Mouse (Mus musculus) ES-Bruce4 (cell line): ENCODE data around the gene Grm5. TPM values are rescaled to one million over a fixed set of nuclear protein-coding genes. Genes with fewer than 3 reads are reported as not detected.

Experiments used
- H3K27ac ChIP-seq: 2 replicates; pipeline ENCODE4 v1.5.1; 2012; ENCODE audit warnings: low read length, inconsistent platforms; ENCODE audit not compliant: insufficient read depth
- H3K27me3 ChIP-seq: 2 replicates; pipeline ENCODE4 v1.6.1; 2012; ENCODE audit warnings: mild to moderate bottlenecking, low read length, inconsistent platforms; ENCODE audit not compliant: control insufficient read depth, poor library complexity, insufficient read depth, severe bottlenecking
- H3K36me3 ChIP-seq: 2 replicates; pipeline ENCODE4 v1.6.1; 2012; ENCODE audit warnings: inconsistent platforms, mild to moderate bottlenecking, low read length, moderate library complexity; ENCODE audit not compliant: control insufficient read depth, poor library complexity, insufficient read depth, severe bottlenecking
- H3K4me1 ChIP-seq: one replicate; pipeline ENCODE4 v1.8.1; 2011; ENCODE audit warnings: low read length; ENCODE audit not compliant: control insufficient read depth, insufficient read depth
- H3K4me3 ChIP-seq: 2 replicates; pipeline ENCODE4 v1.5.1; 2011; ENCODE audit warnings: low read depth, mild to moderate bottlenecking, low read length
- H3K9ac ChIP-seq: 2 replicates; pipeline ENCODE4 v1.6.1; 2012; ENCODE audit warnings: low read depth, mild to moderate bottlenecking, inconsistent platforms; ENCODE audit not compliant: poor library complexity, severe bottlenecking
- H3K9me3 ChIP-seq: replicated peaks from 2 replicates; pipeline ENCODE4 v1.6.1; 2012; ENCODE audit warnings: mild to moderate bottlenecking, low read length, inconsistent platforms; ENCODE audit not compliant: control insufficient read depth, poor library complexity, insufficient read depth, severe bottlenecking
- CTCF ChIP-seq: IDR thresholded peaks from one replicate; pipeline ENCODE4 v1.8.1; 2011; ENCODE audit warnings: low read depth, low read length
- EP300 ChIP-seq: IDR thresholded peaks from 2 replicates; pipeline ENCODE4 v1.6.1; 2011; ENCODE audit warnings: low read depth, low read length; ENCODE audit not compliant: insufficient read depth
- POLR2A ChIP-seq: IDR thresholded peaks from one replicate; pipeline ENCODE4 v1.8.1; 2011; ENCODE audit warnings: low read length; ENCODE audit not compliant: insufficient read depth
- polyA plus RNA-seq: library from polyadenylated mRNA; stranded (reverse); fragments of >200 nt; gene quantifications from 2 replicates; pipeline ENCODE4 v1.2.4, GENCODE M21; 2011; ENCODE audit warnings: low read depth; ENCODE audit not compliant: missing spikeins, insufficient read depth, insufficient read length

The Grm5 gene
- polyA plus RNA-seq, 1 experiment = not detected

GRCm38 (mm10) chr7:87788963-87789362, 205.0 kb downstream of the Grm5 start:
- Histone ChIP-seq H3K4me1 (no peaks in the 10 kb centered on the region), H3K27ac (no peak overlapping the region), H3K4me3 (no peak overlapping the region), H3K36me3 (no peaks in the 10 kb centered on the region), H3K9me3 (no peaks in the 10 kb centered on the region), H3K9ac (no peak overlapping the region), H3K27me3 (no peaks in the 10 kb centered on the region)
- TF ChIP-seq EP300 (no peak), CTCF (no peak), POLR2A (no peak)

- Histone ChIP-seq H3K9ac (no peak overlapping the region), H3K27ac (no peak overlapping the region), H3K4me1 (no peaks in the 10 kb centered on the region), H3K36me3 (no peaks in the 10 kb centered on the region), H3K27me3 (no peaks in the 10 kb centered on the region), H3K4me3 (no peak overlapping the region), H3K9me3 (no peaks in the 10 kb centered on the region)
- TF ChIP-seq EP300 (no peak), POLR2A (no peak), CTCF (no peak)
These were observed 209.9 kb downstream of the Grm5 start for GRCm38 (mm10) chr7:87793896-87794295.

GRCm38 (mm10) chr7:87824898-87825297, 240.9 kb downstream of the Grm5 start:
- Histone ChIP-seq H3K4me3 (no peak overlapping the region), H3K27me3 (no peaks in the 10 kb centered on the region), H3K9ac (no peak overlapping the region), H3K27ac (no peak overlapping the region), H3K9me3 (no peaks in the 10 kb centered on the region), H3K36me3 (no peaks in the 10 kb centered on the region), H3K4me1 (no peaks in the 10 kb centered on the region)
- TF ChIP-seq CTCF (no peak), EP300 (no peak), POLR2A (no peak)

- Histone ChIP-seq H3K4me3 (no peak overlapping the region), H3K4me1 (no peaks in the 10 kb centered on the region), H3K9me3 (no peaks in the 10 kb centered on the region), H3K36me3 (no peaks in the 10 kb centered on the region), H3K27me3 (no peaks in the 10 kb centered on the region), H3K27ac (no peak overlapping the region), H3K9ac (no peak overlapping the region)
- TF ChIP-seq EP300 (no peak), CTCF (no peak), POLR2A (no peak)
These were observed 250.7 kb downstream of the Grm5 start for GRCm38 (mm10) chr7:87834669-87835068.

GRCm38 (mm10) chr7:87838579-87838978, 254.6 kb downstream of the Grm5 start:
- H3K9ac ChIP-seq = no peak overlapping the region
- H3K27ac ChIP-seq = no peak overlapping the region
- H3K4me1 ChIP-seq = no peaks in the 10 kb centered on the region
- no peaks in the 10 kb centered on the region for H3K36me3 ChIP-seq
- TF ChIP-seq EP300 (no peak), POLR2A (no peak), CTCF (no peak)
- no peak overlapping the region for H3K4me3 ChIP-seq
- no peaks in the 10 kb centered on the region for H3K9me3 ChIP-seq
- no peaks in the 10 kb centered on the region for H3K27me3 ChIP-seq

GRCm38 (mm10) chr7:87843496-87843895, 259.5 kb downstream of the Grm5 start:
- no peak for TF ChIP-seq POLR2A
- no peak for TF ChIP-seq EP300
- no peak for TF ChIP-seq CTCF
- no peak overlapping the region for H3K9ac ChIP-seq
- no peaks in the 10 kb centered on the region for H3K4me1 ChIP-seq
- no peaks in the 10 kb centered on the region for H3K9me3 ChIP-seq
- H3K27ac ChIP-seq = no peak overlapping the region
- H3K36me3 ChIP-seq = no peaks in the 10 kb centered on the region
- no peak overlapping the region for H3K4me3 ChIP-seq
- no peaks in the 10 kb centered on the region for H3K27me3 ChIP-seq
